Mouse (Mus musculus) bone marrow, adult 2 months (tissue): ENCODE data around the gene Rab30.

Source experiments
- CTCF ChIP-seq: fragments of 200-500 bp; IDR thresholded peaks from 2 replicates; pipeline ENCODE4 v1.5.1; 2011; ENCODE audit warnings: low read length, control low read depth; ENCODE audit not compliant: control insufficient read depth, insufficient read depth
- POLR2A ChIP-seq: fragments of 200-500 bp; IDR thresholded peaks from 2 replicates; pipeline ENCODE4 v1.6.1; 2011; ENCODE audit warnings: low read depth, mild to moderate bottlenecking, control low read depth, low read length, borderline replicate concordance; ENCODE audit not compliant: control insufficient read depth

- TF ChIP-seq CTCF, result no peak
- no peak for TF ChIP-seq POLR2A
Observed at GRCm38 (mm10) chr7:92886801-92887200, 145.4 kb downstream of the Rab30 start.
